Mouse (Mus musculus) kidney, postnatal 0 days (tissue): ENCODE data around the gene Cnot10. TPM values are rescaled to one million over a fixed set of nuclear protein-coding genes. Genes with fewer than 3 reads are reported as not detected.
A peak's percentile ranks its signal among the peaks of the same experiment; 100 is the strongest.

Source experiments
- ATAC-seq: fragments of 200-750 bp; cut with Nextera tagmentation; replicated peaks from 2 replicates; pipeline ENCODE4 v1.8.0; 2017; ENCODE audit warnings: low read depth, moderate number of reproducible peaks, moderate TSS enrichment, moderate library complexity; ENCODE audit not compliant: low FRiP score
- DNase-seq: peaks from one replicate; pipeline ENCODE4 v3.0.0-alpha.2; 2016; ENCODE audit warnings: low spot score
- H3K27ac ChIP-seq: fragments of 300-500 bp; sonication (generic); 2 replicates; pipeline ENCODE4 v1.5.1; 2014; ENCODE audit warnings: mild to moderate bottlenecking
- H3K27me3 ChIP-seq: fragments of 300-500 bp; sonication (generic); 2 replicates; pipeline ENCODE4 v1.6.1; 2014; ENCODE audit warnings: low read length, mixed read lengths; ENCODE audit not compliant: insufficient read depth
- H3K36me3 ChIP-seq: fragments of 300-500 bp; sonication (generic); 2 replicates; pipeline ENCODE4 v1.6.1; 2014; ENCODE audit warnings: low read length, mixed read lengths; ENCODE audit not compliant: insufficient read depth
- H3K4me1 ChIP-seq: fragments of 300-500 bp; sonication (generic); replicated peaks from 2 replicates; pipeline ENCODE4 v1.6.1; 2014; ENCODE audit warnings: antibody characterized with exemption, low read length, mixed read lengths; ENCODE audit not compliant: insufficient read depth
- H3K4me2 ChIP-seq: fragments of 300-500 bp; sonication (generic); 2 replicates; pipeline ENCODE4 v1.6.1; 2014; ENCODE audit warnings: mild to moderate bottlenecking, low read length, moderate library complexity, mixed read lengths
- H3K4me3 ChIP-seq: fragments of 300-500 bp; sonication (generic); replicated peaks from 2 replicates; pipeline ENCODE4 v1.5.1; 2014; ENCODE audit warnings: low read depth, low read length
- H3K9ac ChIP-seq: fragments of 300-500 bp; sonication (generic); 2 replicates; pipeline ENCODE4 v1.6.1; 2014; ENCODE audit warnings: low read depth, low read length
- H3K9me3 ChIP-seq: fragments of 300-500 bp; sonication (generic); replicated peaks from 2 replicates; pipeline ENCODE4 v1.6.1; 2016; ENCODE audit warnings: low read length, inconsistent platforms, mixed read lengths
- CTCF ChIP-seq: IDR thresholded peaks from 2 replicates; pipeline ENCODE4 v1.5.1; 2016; ENCODE audit warnings: antibody characterized with exemption, low read depth, mild to moderate bottlenecking, moderate library complexity
- WGBS: fragments of 180-500 bp; shearing (Covaris S2); extraction: QIAGEN DNeasy Blood & Tissue Kit; methylation state at CpG from one replicate; pipeline ENCODE4 v1.1.7; 2014; 5-methylcytosine and 5-hydroxymethylcytosine counted together
- polyA plus RNA-seq: library from polyadenylated mRNA; unstranded; fragments of >200 nt; fragmentation: Nextera tagmentation; extraction: Ambion mirVana; gene quantifications from 2 replicates; pipeline ENCODE4 v1.2.1, GENCODE M21; 2015

Cnot10 gene
- polyA plus RNA-seq, 1 experiment from 2014 or later, result 45.7 TPM

DNA sequence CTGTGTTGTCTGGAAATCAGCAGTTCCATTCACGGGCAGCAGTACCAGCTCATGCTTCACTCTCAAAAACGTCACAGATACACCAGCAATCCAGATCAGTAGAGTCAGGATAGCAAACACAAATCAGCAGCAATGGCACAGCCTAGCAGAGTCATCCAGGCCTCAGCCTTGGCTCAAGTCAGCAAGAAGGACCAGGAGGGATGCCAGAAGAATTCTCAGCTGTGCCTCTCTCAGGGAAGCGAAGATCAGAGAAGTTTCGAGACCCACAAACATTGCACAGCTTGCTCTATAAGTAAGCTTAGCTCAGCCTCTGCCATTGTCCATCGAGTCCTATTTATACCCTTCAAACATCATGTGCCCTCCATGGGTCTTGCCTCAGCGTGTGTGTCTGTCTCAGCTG, 40.5 kb upstream of the Cnot10 start:
- Histone ChIP-seq H3K9ac (no peak overlapping the region), H3K4me3 (no peak overlapping the region), H3K27me3 (no peaks in the 10 kb centered on the region), H3K27ac (no peak overlapping the region), H3K36me3 (no peaks in the 10 kb centered on the region), H3K4me1 (no peaks in the 10 kb centered on the region), H3K9me3 (no peaks in the 10 kb centered on the region), H3K4me2 (no peak overlapping the region)
- WGBS, result 78% methylated on average over 6 of the region's 6 CpGs
- TF ChIP-seq CTCF, result no peak
- DNase-seq, result no peak
- no peak for ATAC-seq

DNA sequence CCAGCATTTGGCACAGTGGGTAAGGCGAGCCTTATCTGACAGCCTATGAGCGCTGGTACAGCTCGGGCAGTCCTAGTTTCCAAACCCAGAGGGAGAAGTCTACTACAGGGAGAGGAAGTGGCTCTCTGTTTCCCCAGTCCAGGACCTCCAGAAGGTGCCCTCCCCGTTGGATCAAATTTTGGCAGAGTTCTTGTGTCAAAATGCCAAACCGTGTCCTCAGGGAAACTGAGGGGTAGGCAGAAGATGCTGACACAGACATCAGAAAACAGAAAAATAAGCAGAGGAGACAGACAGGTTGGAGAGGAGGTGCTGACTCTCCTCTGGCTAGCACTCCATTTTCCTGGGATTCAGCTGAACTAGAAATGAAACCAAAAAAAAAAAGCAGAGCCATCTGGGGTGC, 40.0 kb upstream of the Cnot10 start:
- Histone ChIP-seq H3K27me3 (no peaks in the 10 kb centered on the region), H3K4me1 (no peaks in the 10 kb centered on the region), H3K9me3 (no peaks in the 10 kb centered on the region), H3K9ac (no peak overlapping the region), H3K36me3 (no peaks in the 10 kb centered on the region), H3K4me3 (no peak overlapping the region), H3K27ac (no peak overlapping the region), H3K4me2 (no peak overlapping the region)
- DNase-seq, result no peak
- 76% methylated on average over 5 of the region's 5 CpGs for WGBS
- no peak for ATAC-seq
- no peak for TF ChIP-seq CTCF

GRCm38 (mm10) chr9:114678576-114678975, 38.6 kb upstream of the Cnot10 start:
- TF ChIP-seq CTCF, result no peak
- Histone ChIP-seq H3K4me3 (no peak overlapping the region), H3K9ac (no peak overlapping the region), H3K36me3 (no peaks in the 10 kb centered on the region), H3K9me3 (no peaks in the 10 kb centered on the region), H3K27me3 (no peaks in the 10 kb centered on the region), H3K4me2 (no peak overlapping the region), H3K27ac (no peak overlapping the region), H3K4me1 (no peaks in the 10 kb centered on the region)
- ATAC-seq (no peak), DNase-seq (no peak)
- 73% methylated on average over 5 of the region's 5 CpGs for WGBS

- H3K9ac ChIP-seq, result no peak overlapping the region
- DNase-seq, result no peak
- no peaks in the 10 kb centered on the region for H3K36me3 ChIP-seq
- no peaks in the 10 kb centered on the region for H3K27me3 ChIP-seq
- no peaks in the 10 kb centered on the region for H3K9me3 ChIP-seq
- 55% methylated on average over 2 of the region's 2 CpGs for WGBS
- H3K4me2 ChIP-seq, result no peak overlapping the region
- no peak for ATAC-seq
- no peak overlapping the region for H3K4me3 ChIP-seq
- H3K4me1 ChIP-seq, result no peaks in the 10 kb centered on the region
- no peak for TF ChIP-seq CTCF
- no peak overlapping the region for H3K27ac ChIP-seq
These were observed 33.6 kb upstream of the Cnot10 start for GRCm38 (mm10) chr9:114673626-114674025.

- 4% methylated on average over 24 of the region's 24 CpGs for WGBS
- ATAC-seq (0 out of 2 replicates have a peak, but pooled peaks have one; percentile 33), DNase-seq (peak; percentile 61)
- Histone ChIP-seq H3K9ac (peak overlapping the region; percentile 32), H3K9me3 (no peaks in the 10 kb centered on the region), H3K4me1 (no peaks in the 10 kb centered on the region), H3K4me2 (peak overlapping the region; percentile 63), H3K4me3 (peak overlapping the region; percentile 24), H3K36me3 (no peaks in the 10 kb centered on the region), H3K27me3 (no peaks in the 10 kb centered on the region), H3K27ac (no peak overlapping the region)
- TF ChIP-seq CTCF, result no peak
These were observed 32.9 kb upstream of the Cnot10 start for GRCm38 (mm10) chr9:114672703-114673561.

GRCm38 (mm10) chr9:114671946-114672345, 32.0 kb upstream of the Cnot10 start:
- ATAC-seq (no peak), DNase-seq (no peak)
- Histone ChIP-seq H3K27ac (no peak overlapping the region), H3K4me2 (no peak overlapping the region), H3K9ac (no peak overlapping the region), H3K4me1 (no peaks in the 10 kb centered on the region), H3K9me3 (no peaks in the 10 kb centered on the region), H3K27me3 (no peaks in the 10 kb centered on the region), H3K4me3 (no peak overlapping the region), H3K36me3 (no peaks in the 10 kb centered on the region)
- no peak for TF ChIP-seq CTCF
- WGBS, result 63% methylated on average over 1 of the region's 1 CpGs
